Mouse (Mus musculus) urinary bladder, postnatal 25 days (tissue): ENCODE data around the gene Pcnx3.

Experiments used
- DNase-seq: peaks from one replicate; pipeline ENCODE4 v3.0.0; 2022; ENCODE audit warnings: low spot score

The Pcnx3 gene

DNA sequence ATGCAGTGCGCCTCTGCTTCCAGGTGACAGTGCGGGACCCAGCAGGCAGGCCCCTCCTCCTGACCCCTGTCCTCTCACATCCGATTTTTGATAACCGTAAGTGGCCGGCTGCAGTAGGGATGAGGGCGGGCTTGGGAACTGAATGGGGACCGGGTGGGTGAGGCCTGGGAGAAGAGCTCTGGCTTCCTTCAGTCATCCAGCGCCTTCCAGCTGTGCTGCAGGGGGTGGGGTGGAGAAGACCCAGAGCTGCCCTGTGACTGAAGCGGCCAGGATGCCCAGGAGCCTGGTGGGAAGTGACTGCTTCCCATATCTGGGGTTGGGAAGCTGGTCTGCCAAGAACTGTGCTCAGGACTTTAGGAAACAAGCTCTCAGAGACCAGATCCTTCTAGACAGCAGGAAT lies 48.4 kb downstream of the Pcnx3 start:
- DNase-seq: no peak

DNA sequence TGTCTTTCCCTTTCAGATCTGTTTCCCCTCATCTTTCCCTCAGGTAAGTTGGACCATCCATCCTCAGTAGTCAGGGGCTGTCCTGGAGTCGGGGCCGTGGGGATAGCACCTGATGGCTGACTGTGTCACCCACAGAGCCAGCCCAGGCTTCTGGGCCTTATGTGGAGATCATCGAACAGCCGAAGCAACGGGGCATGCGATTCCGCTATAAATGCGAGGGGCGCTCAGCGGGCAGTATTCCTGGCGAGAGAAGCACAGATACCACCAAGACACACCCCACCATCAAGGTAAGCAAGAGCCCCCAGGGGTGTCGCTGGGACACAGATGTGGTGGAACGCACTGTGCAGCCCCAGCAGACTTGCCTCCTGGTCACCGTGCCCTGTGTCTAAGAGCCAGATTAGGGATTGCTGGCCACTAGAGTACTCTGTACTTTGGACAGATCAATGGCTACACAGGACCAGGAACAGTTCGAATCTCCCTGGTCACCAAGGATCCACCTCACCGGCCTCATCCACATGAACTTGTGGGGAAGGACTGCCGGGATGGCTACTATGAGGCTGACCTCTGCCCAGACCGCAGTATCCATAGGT lies 50.2 kb downstream of the Pcnx3 start:
- DNase-seq: no peak

DNA sequence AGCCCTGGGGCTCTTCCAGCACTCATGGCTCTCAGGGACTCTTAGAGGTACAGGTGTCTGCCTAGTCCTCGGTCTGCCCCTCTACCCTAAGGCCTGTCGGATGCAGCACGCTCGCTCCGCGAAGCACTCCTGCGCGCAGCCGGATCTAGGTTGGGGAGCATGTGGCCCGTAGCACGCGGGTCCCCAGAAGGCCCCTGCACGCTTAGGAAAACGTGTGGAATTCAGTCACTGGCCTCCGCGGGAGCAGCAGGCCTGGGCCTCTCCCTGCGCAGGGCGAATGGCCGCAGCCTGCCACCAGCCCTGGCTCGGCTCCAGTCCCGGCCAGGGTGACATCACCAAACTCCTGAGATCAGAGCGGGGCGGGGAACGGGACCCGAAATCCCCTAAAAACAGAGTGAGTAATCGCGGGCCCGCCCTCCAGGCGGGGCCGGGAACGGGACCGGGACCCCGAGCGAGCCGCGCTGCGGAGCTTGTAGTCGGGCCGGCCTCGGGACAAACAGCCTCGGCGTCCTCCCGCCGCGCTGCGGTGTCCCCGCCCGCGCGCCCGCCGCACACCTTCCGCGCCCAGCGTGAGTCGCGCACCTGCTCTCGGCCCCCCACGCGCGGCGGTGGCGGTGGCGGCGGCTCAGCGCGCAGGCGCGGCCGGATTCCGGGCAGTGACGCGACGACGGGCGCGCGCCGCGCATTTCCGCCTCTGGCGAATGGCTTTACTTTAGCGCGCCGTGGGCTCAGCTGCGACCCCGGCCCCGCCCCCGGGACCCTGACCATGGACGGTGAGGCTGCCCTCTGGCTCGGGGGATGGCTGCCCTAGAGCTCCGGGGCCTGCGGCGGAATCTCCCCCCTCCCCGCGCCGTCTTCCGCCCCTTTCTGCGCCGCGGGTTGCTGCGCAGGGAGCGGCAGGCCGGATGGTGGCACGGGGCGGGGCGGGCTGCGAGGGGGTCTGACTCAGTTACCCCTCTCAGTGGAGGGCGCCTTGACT lies 51.4 kb downstream of the Pcnx3 start, which contains the start of gene Rela:
Gene Rela, plus strand, starts transcription at position 415 of the 979 bp plus-strand sequence.
- peak; percentile 90 for DNase-seq

DNA sequence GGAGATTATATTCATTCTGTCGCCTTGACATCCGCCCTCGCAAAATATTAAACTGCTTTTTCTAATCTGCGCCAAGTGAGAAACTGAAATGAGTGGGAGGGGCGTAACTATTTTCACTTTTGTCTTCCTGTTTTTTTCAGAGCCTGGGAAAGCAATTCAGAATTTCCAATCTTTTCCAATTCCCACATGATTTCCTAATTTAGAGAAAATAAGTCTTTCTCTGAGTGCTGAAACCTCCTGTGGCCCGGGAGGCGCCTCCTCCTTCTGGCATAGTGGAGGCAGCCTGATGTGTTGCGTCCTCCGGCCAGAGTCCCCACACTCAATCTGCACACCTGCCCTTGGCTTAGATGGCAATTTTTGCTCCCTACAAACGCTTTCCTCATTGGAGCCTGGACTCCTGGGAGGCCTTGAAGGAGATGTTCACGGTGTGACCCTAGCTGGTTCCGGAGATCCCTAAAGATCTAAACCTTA lies 52.1 kb downstream of the Pcnx3 start:
- no peak for DNase-seq

DNA sequence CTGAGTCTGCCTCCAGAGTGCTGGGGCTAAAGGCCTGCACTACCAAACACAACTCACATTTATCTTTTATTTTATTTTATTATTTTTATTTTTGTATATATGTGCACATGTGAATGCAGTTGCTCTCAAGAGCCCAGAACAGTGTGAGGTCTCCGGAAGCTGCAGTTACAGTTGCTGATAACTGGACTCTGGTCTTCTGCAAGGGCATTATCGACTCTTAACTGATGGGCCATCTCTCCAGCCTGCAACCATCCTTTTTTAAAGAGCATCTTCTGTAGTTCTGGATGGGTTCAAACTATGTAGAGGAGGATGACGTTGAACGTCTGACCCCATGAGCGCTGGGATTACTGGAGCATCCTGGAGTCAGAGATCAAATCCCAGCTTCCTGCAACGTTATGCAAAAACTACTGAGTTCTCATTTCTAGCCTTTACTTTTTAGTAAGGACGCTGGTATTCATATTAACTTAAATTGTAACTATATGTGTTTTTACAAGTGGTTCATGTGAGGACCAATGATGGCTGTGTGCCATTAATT lies 52.6 kb downstream of the Pcnx3 start:
- no peak for DNase-seq

DNA sequence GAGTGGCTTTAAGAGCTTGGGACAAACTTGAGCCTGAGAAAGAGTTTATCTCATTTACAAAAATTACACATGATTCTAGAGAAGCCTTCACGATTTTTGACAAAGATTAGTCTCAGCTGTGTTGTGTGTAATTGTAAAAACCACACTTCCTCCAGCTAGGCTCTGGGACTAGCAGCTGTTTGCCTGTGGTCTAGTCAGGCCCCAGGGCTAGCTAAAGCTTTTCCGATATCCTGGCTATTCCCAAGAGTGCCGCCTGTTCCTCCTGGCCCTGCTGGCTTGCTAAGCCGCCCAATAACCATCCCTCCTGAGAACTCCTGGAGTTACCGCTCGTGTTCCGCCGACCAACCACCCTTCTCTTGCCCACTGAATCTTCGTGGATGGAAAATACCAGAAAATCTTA lies 56.6 kb downstream of the Pcnx3 start:
- DNase-seq: no peak

DNA sequence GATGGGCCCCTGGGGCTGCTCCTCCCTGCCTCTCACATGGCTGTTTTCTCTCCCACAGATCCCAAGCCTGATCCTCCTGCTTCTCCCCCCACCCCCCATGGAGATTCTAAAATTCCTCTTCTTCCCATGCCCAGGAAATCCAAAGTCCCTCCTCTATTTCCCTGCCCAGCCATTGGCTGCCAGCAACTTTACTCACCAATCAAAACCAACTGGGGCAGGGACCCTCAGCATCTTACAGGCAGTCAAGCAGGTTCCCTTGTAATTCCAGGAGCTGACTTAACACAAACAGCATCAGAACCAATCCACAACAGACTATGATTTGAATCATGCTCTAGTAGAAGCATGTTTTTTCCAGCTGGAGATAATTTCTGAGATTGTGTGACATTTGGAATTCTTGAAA lies 58.8 kb downstream of the Pcnx3 start:
- no peak for DNase-seq

DNA sequence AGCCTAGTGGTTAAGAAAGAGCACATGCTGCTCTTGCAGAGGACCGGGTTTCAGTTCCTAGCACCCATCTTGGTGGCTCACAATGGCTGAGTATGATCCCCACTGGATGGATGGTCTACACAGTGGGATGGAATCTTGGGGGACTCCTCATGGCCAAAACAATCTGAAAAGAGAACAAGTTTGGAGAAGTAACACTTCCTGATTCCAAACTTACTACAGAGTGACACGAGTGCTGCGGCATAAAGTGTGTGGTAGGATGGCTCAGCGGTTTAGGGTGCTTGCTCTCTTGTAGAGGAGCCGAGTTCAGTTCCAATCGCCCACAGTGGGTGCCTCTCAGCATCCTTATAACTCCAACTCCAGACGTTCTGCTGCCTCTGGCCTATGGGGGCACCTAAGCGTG lies 63.4 kb downstream of the Pcnx3 start:
- DNase-seq: no peak

DNA sequence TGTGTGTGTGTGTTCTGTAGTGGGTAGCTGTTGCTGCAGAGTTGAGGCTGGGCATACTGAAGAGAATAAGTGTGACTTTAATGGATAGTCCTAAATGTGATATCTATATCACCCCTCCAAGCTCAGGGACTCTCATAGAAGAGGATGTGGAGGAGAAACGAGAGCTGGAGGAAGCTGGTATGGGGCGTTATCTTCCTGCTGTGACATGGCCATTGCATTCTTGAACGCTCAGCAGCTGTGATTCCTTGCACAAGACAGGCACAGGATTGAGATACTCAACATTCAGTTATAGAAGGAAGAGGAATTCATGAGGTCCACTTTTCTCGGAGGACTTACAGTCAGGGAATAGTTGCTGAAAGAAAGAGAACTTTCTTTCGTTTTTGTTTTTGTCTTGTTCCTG lies 66.8 kb downstream of the Pcnx3 start:
- no peak for DNase-seq

DNA sequence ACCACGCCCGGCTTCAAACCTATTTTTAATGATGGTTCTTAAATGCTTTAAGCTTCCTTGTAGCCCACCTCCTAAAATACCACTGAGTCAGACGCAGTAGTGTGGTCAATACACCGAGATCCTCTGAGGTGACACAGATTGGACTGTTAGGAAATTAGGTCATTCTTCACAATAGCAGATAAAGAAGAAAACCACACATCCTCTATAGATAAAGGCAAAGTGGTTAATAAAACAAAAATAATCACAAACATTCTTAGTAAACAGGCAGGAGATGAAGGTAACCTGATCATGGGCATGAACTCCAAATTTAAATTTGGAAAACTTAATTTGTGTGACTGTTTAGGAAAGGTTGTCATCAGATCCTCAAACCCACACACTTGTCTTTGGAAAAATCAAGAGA lies 68.7 kb downstream of the Pcnx3 start:
- no peak for DNase-seq

DNA sequence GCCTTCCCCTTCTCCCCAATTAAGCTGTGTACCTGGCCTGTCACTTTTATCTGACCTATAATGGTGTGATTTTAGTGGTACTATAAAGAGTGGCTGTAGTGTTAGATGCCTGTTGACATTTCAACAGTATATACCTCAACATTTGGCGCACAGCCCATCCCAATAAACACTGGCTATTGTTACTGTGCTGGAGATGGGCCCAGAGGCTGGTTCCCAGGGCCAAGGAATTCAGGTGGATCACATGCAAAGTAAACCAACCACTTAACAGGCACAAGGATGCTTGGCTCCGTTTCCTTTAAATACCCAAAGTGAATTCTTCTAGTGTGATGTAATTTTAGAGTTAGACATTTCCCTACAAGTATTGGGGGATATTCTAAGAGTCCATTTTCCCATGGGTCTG lies 73.8 kb downstream of the Pcnx3 start:
- DNase-seq: no peak
